ENCODE assay signal across 34 mouse cellular contexts in the genomic region with DNA sequence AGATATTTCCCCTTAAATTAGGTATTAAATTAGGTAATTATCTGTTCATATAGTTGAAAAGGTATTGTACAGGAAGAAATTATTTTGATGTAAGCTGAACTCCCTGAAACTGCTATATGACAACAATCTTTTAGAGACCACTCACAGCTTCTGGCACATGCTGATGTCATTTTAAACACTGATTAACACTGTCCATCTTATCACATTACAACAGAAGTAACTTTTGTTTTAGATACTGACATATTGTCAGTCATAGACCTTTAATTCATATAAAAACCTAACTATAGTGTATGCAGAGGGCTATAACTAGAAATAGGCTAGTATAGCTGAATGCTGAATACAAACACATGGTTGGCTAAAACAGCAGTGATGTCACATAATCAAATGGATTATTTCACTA.
"Had no signal": no experiment of that assay in that cellular context is flagged by ENCODE, and none has a peak within 500 bp of the region (broad histone marks: within the 10 kb centered on the region; RNA-seq: fewer than 3 reads in every experiment).

No protein-coding gene starts in this region.

- H3K36me3 ChIP-seq: heart, embryonic 10.5 days; heart, embryonic 12.5 days; heart, embryonic 13.5 days; heart, embryonic 15.5 days; hindbrain, embryonic 10.5 days; hindbrain, embryonic 12.5 days; hindbrain, embryonic 13.5 days; hindbrain, embryonic 15.5 days; intestine, embryonic 15.5 days; kidney, embryonic 15.5 days had no signal

- H3K4me1 ChIP-seq: heart, embryonic 10.5 days; heart, embryonic 12.5 days; heart, embryonic 13.5 days; heart, embryonic 15.5 days; hindbrain, embryonic 10.5 days; hindbrain, embryonic 12.5 days; hindbrain, embryonic 13.5 days; hindbrain, embryonic 15.5 days; intestine, embryonic 15.5 days; kidney, embryonic 15.5 days had no signal

- H3K27ac ChIP-seq: heart, embryonic 10.5 days; heart, embryonic 13.5 days; heart, embryonic 15.5 days; hindbrain, embryonic 10.5 days; hindbrain, embryonic 12.5 days; hindbrain, embryonic 13.5 days; hindbrain, embryonic 14.5 days; hindbrain, embryonic 15.5 days; hindbrain, postnatal 0 days; intestine, embryonic 15.5 days; kidney, embryonic 15.5 days; kidney, postnatal 0 days; layer of hippocampus, adult 2 months had no signal

- ATAC-seq: hindbrain, postnatal 0 days; inflammation-experienced regulatory T-cells, adult 6 months; intestine, embryonic 15.5 days; intestine, embryonic 16.5 days; intestine, postnatal 0 days had no signal

- H3K4me3 ChIP-seq: heart, embryonic 10.5 days; heart, embryonic 12.5 days; heart, embryonic 13.5 days; heart, embryonic 15.5 days; hindbrain, embryonic 10.5 days; hindbrain, embryonic 12.5 days; hindbrain, embryonic 13.5 days; hindbrain, embryonic 15.5 days; intestine, embryonic 15.5 days; kidney, embryonic 15.5 days; layer of hippocampus, adult 2 months had no signal

- H3K9ac ChIP-seq: heart, embryonic 12.5 days; heart, embryonic 13.5 days; heart, embryonic 15.5 days; hindbrain, embryonic 12.5 days; hindbrain, embryonic 13.5 days; hindbrain, embryonic 14.5 days; hindbrain, embryonic 15.5 days; intestine, embryonic 15.5 days; kidney, embryonic 15.5 days had no signal

- DNase-seq: heart, postnatal 10 days; heart, postnatal 14 days; heart, postnatal 36 days; heart, postnatal 4 days; kidney, adult 11 months; kidney, adult 18-20 months; kidney, adult 2 months; kidney, adult 8-10 months; kidney, adult 9 months; kidney, postnatal 10 days; kidney, postnatal 14 days; kidney, postnatal 25 days; kidney, postnatal 36 days; kidney, postnatal 4 days; layer of hippocampus, adult 9-11 months; layer of hippocampus, postnatal 36 days had no signal

- H3K27me3 ChIP-seq: heart, embryonic 12.5 days; heart, embryonic 13.5 days; heart, embryonic 15.5 days; hindbrain, embryonic 12.5 days; hindbrain, embryonic 13.5 days; hindbrain, embryonic 15.5 days; intestine, embryonic 15.5 days; kidney, embryonic 15.5 days had no signal

- H3K4me2 ChIP-seq: heart, embryonic 11.5 days; heart, embryonic 12.5 days; heart, embryonic 13.5 days; heart, embryonic 15.5 days; hindbrain, embryonic 12.5 days; hindbrain, embryonic 13.5 days; hindbrain, embryonic 14.5 days; hindbrain, embryonic 15.5 days; intestine, embryonic 15.5 days; kidney, embryonic 15.5 days had no signal

- H3K9me3 ChIP-seq: heart, embryonic 10.5 days; heart, embryonic 12.5 days; heart, embryonic 13.5 days; heart, embryonic 15.5 days; hindbrain, embryonic 10.5 days; hindbrain, embryonic 12.5 days; hindbrain, embryonic 13.5 days; hindbrain, embryonic 15.5 days; intestine, embryonic 15.5 days; kidney, embryonic 15.5 days had no signal
